In genomic region chr9:54664358-54664757, GRCm38 (mm10) we compare ENCODE assay signal across 28 mouse cellular contexts. TPM values are rescaled to one million over a fixed set of nuclear protein-coding genes. Genes with fewer than 3 reads are reported as not detected.
DNase-seq lines count a peak whose midpoint lies in the region; ATAC-seq and TF ChIP-seq lines count a peak whose summit lies in the region.
"Had no signal": no experiment of that assay in that cellular context is flagged by ENCODE, and none has a peak within 500 bp of the region (broad histone marks: within the 10 kb centered on the region; RNA-seq: fewer than 3 reads in every experiment).

No protein-coding gene starts in this region.

- H3K9ac ChIP-seq in forebrain, postnatal 0 days: no peak overlapping the region
- no peak overlapping the region for H3K9ac ChIP-seq in forebrain, embryonic 12.5 days
- H3K9ac ChIP-seq in lung, postnatal 0 days (replicated peaks; ENCODE audit: low read depth): no peak overlapping the region
- H3K9ac ChIP-seq in MEL (ENCODE audit: control insufficient read depth, low read depth, low read length, poor library complexity, severe bottlenecking): peak overlapping the region; percentile 38; the same call in 1 of the 2 replicates
- H3K9ac ChIP-seq: embryonic facial prominence, embryonic 13.5 days; heart, embryonic 15.5 days; hindbrain, embryonic 15.5 days; kidney, embryonic 15.5 days; limb, embryonic 13.5 days had no signal

- no peak for TF ChIP-seq CTCF in forebrain, postnatal 0 days (IDR thresholded peaks at IDR 0.05; ENCODE audit: low read depth)
- no peak for TF ChIP-seq CTCF in lung, postnatal 0 days (IDR thresholded peaks at IDR 0.05)
- TF ChIP-seq CTCF in MEL (IDR thresholded peaks at IDR 0.05 in 2 of 3, conservative IDR thresholded peaks at IDR 0.05 in 1 of 3; ENCODE audit: control insufficient read depth in 1 of 3, insufficient read depth in 1 of 3, low read depth in 2 of 3, low read length in 3 of 3, poor library complexity in 1 of 3, severe bottlenecking in 1 of 3): no peak

- TF ChIP-seq EP300 in lung, postnatal 0 days (IDR thresholded peaks at IDR 0.05): no peak
- no peak for TF ChIP-seq EP300 in MEL (IDR thresholded peaks at IDR 0.05; ENCODE audit: low read depth in 1 of 2, low read length in 2 of 2)

- intact Hi-C loops in heart, postnatal 25 days (cut with DNase I): no loop called here

- DNase-seq in forebrain, postnatal 0 days: peak; percentile 13
- peak; percentile 14 for DNase-seq in lung, postnatal 10 days
- no peak for DNase-seq in lung, postnatal 0 days (ENCODE audit: low spot score)
- DNase-seq in MEL (ENCODE audit: low read depth, low spot score): peak; percentile 58
- peak; percentile 27 for DNase-seq in layer of hippocampus, adult 9-11 months
- no peak for DNase-seq in adrenal gland, postnatal 25 days
- DNase-seq in heart, postnatal 25 days (ENCODE audit: low spot score): no peak
- DNase-seq: cerebellum, adult 8-10 months; gastrocnemius, postnatal 14 days; heart, adult 11 months; kidney, adult 18-20 months; kidney, postnatal 25 days; lung, postnatal 14 days; midbrain, embryonic 14.5 days; spleen, adult 18-20 months; thymus, postnatal 4 days had no signal

- H3K9me3 ChIP-seq in forebrain, postnatal 0 days (ENCODE audit: low read length): no peaks in the 10 kb centered on the region
- H3K9me3 ChIP-seq in forebrain, embryonic 12.5 days: 0 out of 2 replicates have a peak, but pooled peaks cover 4% of the 10 kb centered on the region
- no peaks in the 10 kb centered on the region for H3K9me3 ChIP-seq in lung, postnatal 0 days (ENCODE audit: low read length)
- H3K9me3 ChIP-seq in MEL (replicated peaks; ENCODE audit: insufficient read depth, low read length): no peaks in the 10 kb centered on the region
- H3K9me3 ChIP-seq: embryonic facial prominence, embryonic 13.5 days; forebrain, embryonic 10.5 days; heart, embryonic 10.5 days; heart, embryonic 15.5 days; hindbrain, embryonic 15.5 days; kidney, embryonic 15.5 days had no signal

- no peak for TF ChIP-seq POLR2A in MEL (IDR thresholded peaks at IDR 0.05; ENCODE audit: control insufficient read depth in 1 of 2, insufficient read depth in 1 of 2, low read depth in 1 of 2, low read length in 2 of 2, poor library complexity in 1 of 2)

- no peak overlapping the region for H3K4me3 ChIP-seq in forebrain, postnatal 0 days (ENCODE audit: low read depth, low read length)
- H3K4me3 ChIP-seq in forebrain, embryonic 12.5 days (replicated peaks): no peak overlapping the region
- H3K4me3 ChIP-seq in lung, postnatal 0 days (ENCODE audit: low read depth, low read length): no peak overlapping the region
- peak overlapping the region; percentile 35 to 51; a peak in 3 of 4 replicates for H3K4me3 ChIP-seq in MEL (ENCODE audit: control insufficient read depth in 1 of 2, insufficient read depth in 1 of 2, low read depth in 2 of 2, low read length in 2 of 2)
- H3K4me3 ChIP-seq: embryonic facial prominence, embryonic 13.5 days; forebrain, embryonic 10.5 days; heart, embryonic 10.5 days; heart, embryonic 15.5 days; hindbrain, embryonic 15.5 days; kidney, embryonic 15.5 days; limb, embryonic 13.5 days had no signal

- no peak overlapping the region for H3K27ac ChIP-seq in forebrain, postnatal 0 days (ENCODE audit: low read depth, low read length)
- H3K27ac ChIP-seq in forebrain, embryonic 12.5 days: no peak overlapping the region
- H3K27ac ChIP-seq in lung, postnatal 0 days (ENCODE audit: low read length): no peak overlapping the region
- no peak overlapping the region for H3K27ac ChIP-seq in MEL (ENCODE audit: control insufficient read depth, low read depth, low read length)
- H3K27ac ChIP-seq: embryonic facial prominence, embryonic 13.5 days; forebrain, embryonic 10.5 days; heart, embryonic 10.5 days; heart, embryonic 15.5 days; hindbrain, embryonic 15.5 days; kidney, embryonic 15.5 days; limb, embryonic 13.5 days had no signal

- H3K4me1 ChIP-seq in forebrain, postnatal 0 days (ENCODE audit: insufficient read depth): peaks cover 10% of the 10 kb centered on the region; the same call in 1 of the 2 replicates
- peaks cover 19% of the 10 kb centered on the region for H3K4me1 ChIP-seq in forebrain, embryonic 12.5 days
- no peaks in the 10 kb centered on the region for H3K4me1 ChIP-seq in lung, postnatal 0 days (ENCODE audit: insufficient read depth, low read depth, low read length)
- peaks cover 6 to 8% of the 10 kb centered on the region in 2 experiments; a peak in 2 of 4 replicates for H3K4me1 ChIP-seq in MEL (ENCODE audit: control insufficient read depth in 1 of 2, insufficient read depth in 2 of 2, low read length in 2 of 2)
- H3K4me1 ChIP-seq: heart, embryonic 15.5 days had no signal

- no peaks in the 10 kb centered on the region for H3K36me3 ChIP-seq in forebrain, postnatal 0 days (ENCODE audit: insufficient read depth)
- no peaks in the 10 kb centered on the region for H3K36me3 ChIP-seq in forebrain, embryonic 12.5 days (replicated peaks)
- no peaks in the 10 kb centered on the region for H3K36me3 ChIP-seq in lung, postnatal 0 days (ENCODE audit: insufficient read depth, low read length)
- H3K36me3 ChIP-seq in MEL (ENCODE audit: control insufficient read depth in 1 of 2, insufficient read depth in 2 of 2, low read length in 2 of 2): peaks cover 0 to 7% of the 10 kb centered on the region in 2 experiments; a peak in 2 of 4 replicates
- H3K36me3 ChIP-seq: embryonic facial prominence, embryonic 13.5 days; forebrain, embryonic 10.5 days; heart, embryonic 10.5 days; heart, embryonic 15.5 days; hindbrain, embryonic 15.5 days; kidney, embryonic 15.5 days; limb, embryonic 13.5 days had no signal

- H3K27me3 ChIP-seq in forebrain, postnatal 0 days (ENCODE audit: insufficient read depth, low read length): no peaks in the 10 kb centered on the region
- H3K27me3 ChIP-seq in forebrain, embryonic 12.5 days: no peaks in the 10 kb centered on the region
- no peaks in the 10 kb centered on the region for H3K27me3 ChIP-seq in lung, postnatal 0 days (replicated peaks; ENCODE audit: insufficient read depth, low read length)
- no peaks in the 10 kb centered on the region for H3K27me3 ChIP-seq in MEL (ENCODE audit: control insufficient read depth in 1 of 2, insufficient read depth in 2 of 2, low read length in 2 of 2)
- H3K27me3 ChIP-seq: embryonic facial prominence, embryonic 13.5 days; heart, embryonic 15.5 days; hindbrain, embryonic 15.5 days; kidney, embryonic 15.5 days; limb, embryonic 13.5 days had no signal

- no peaks in the 10 kb centered on the region for H3K79me2 ChIP-seq in MEL (ENCODE audit: control insufficient read depth, insufficient read depth, low read length, poor library complexity)

- no peak for ATAC-seq in forebrain, postnatal 0 days
- ATAC-seq in forebrain, embryonic 12.5 days (ENCODE audit: low FRiP score): no peak
- no peak for ATAC-seq in lung, postnatal 0 days
- ATAC-seq: forebrain, embryonic 16.5 days had no signal

- TF ChIP-seq RAD21 in MEL (IDR thresholded peaks at IDR 0.05; ENCODE audit: low read depth, low read length): no peak

- WGBS in forebrain, postnatal 0 days: 64% methylated on average over 9 of the region's 9 CpGs
- 79% methylated on average over 9 of the region's 9 CpGs for WGBS in forebrain, embryonic 12.5 days
- WGBS in lung, postnatal 0 days: 66% methylated on average over 9 of the region's 9 CpGs

- H3K4me2 ChIP-seq in forebrain, postnatal 0 days (ENCODE audit: low read depth): no peak overlapping the region
- no peak overlapping the region for H3K4me2 ChIP-seq in forebrain, embryonic 12.5 days
- H3K4me2 ChIP-seq in lung, postnatal 0 days (replicated peaks; ENCODE audit: low read depth, low read length): no peak overlapping the region
- H3K4me2 ChIP-seq: embryonic facial prominence, embryonic 13.5 days; heart, embryonic 15.5 days; hindbrain, embryonic 15.5 days; kidney, embryonic 15.5 days; limb, embryonic 13.5 days; liver, embryonic 11.5 days had no signal

TF ChIP-seq in MEL, 35 proteins besides CTCF, POLR2A, EP300 and RAD21:
- TF ChIP-seq USF2 (IDR thresholded peaks at IDR 0.05; ENCODE audit: borderline replicate concordance in 1 of 2, insufficient read depth in 1 of 2, low read depth in 1 of 2, low read length in 2 of 2) (no peak), NRF1 (IDR thresholded peaks at IDR 0.05; ENCODE audit: insufficient read depth, low read depth, low read length, poor library complexity, severe bottlenecking) (peak; percentile 87), NELFE (IDR thresholded peaks at IDR 0.05; ENCODE audit: low read depth, low read length) (peak; percentile 21; the same call in 1 of the 2 replicates), JUND (IDR thresholded peaks at IDR 0.05; ENCODE audit: low read depth, low read length) (no peak)

RNA-seq across cellular contexts. Expression of gene Acsbg1, which starts 2.7 kb away (rescaled TPM):
- total RNA-seq in forebrain, postnatal 0 days (2014; rRNA removed): 45.4 and 52.2 TPM in 2 replicates
- polyA plus RNA-seq in forebrain, postnatal 0 days (2015; fragmentation: Nextera tagmentation; extraction: Ambion mirVana): 32.8 and 38.9 TPM in 2 replicates
- polyA plus RNA-seq in forebrain, embryonic 12.5 days (2016; fragmentation: Nextera tagmentation; extraction: Ambion mirVana): 14.9 and 22.6 TPM in 2 replicates
- polyA plus RNA-seq in lung, postnatal 0 days (2015; fragmentation: Nextera tagmentation; extraction: Ambion mirVana): 0.10 and 0.17 TPM in 2 replicates
- total RNA-seq in MEL (2012; rRNA removed): 8.3 and 11.9 TPM in 2 replicates
- 1 to 10 TPM in 1 of 2 experiments, not detected in 1; 8.8 TPM for polyA plus RNA-seq in MEL (2012; ENCODE audit: insufficient read depth in 1 of 2, insufficient read length in 2 of 2, low read depth in 1 of 2, low replicate concordance in 2 of 2, missing spikeins in 1 of 2)
- total RNA-seq in adrenal gland, postnatal 25 days (2021): 86.2 and 108 TPM in 2 replicates
- total RNA-seq in heart, postnatal 25 days (2021): under 1 TPM; 0.10 to 0.28 TPM
- total RNA-seq: common myeloid progenitor, adult 5-6 weeks; hematopoietic stem cell, adult 5-6 weeks had no signal
- polyA plus RNA-seq: heart, embryonic 15.5 days had no signal

RNA-seq across cellular contexts. Expression of gene Dnaja4, which starts 34.3 kb away (rescaled TPM):
- 5.8 and 8.9 TPM in 2 replicates for total RNA-seq in forebrain, postnatal 0 days (2014; rRNA removed)
- polyA plus RNA-seq in forebrain, postnatal 0 days (2015; fragmentation: Nextera tagmentation; extraction: Ambion mirVana): 5.9 and 7.2 TPM in 2 replicates
- 2.8 and 3.1 TPM in 2 replicates for polyA plus RNA-seq in forebrain, embryonic 12.5 days (2016; fragmentation: Nextera tagmentation; extraction: Ambion mirVana)
- polyA plus RNA-seq in lung, postnatal 0 days (2015; fragmentation: Nextera tagmentation; extraction: Ambion mirVana): 15.2 and 17.7 TPM in 2 replicates
- total RNA-seq in MEL (2012; rRNA removed): 7.5 and 10.9 TPM in 2 replicates
- polyA plus RNA-seq in MEL (2012; ENCODE audit: insufficient read depth in 1 of 2, insufficient read length in 2 of 2, low read depth in 1 of 2, low replicate concordance in 2 of 2, missing spikeins in 1 of 2): 10 to 100 TPM in 1 of 2 experiments, not detected in 1; 13.0 TPM
- 16.7 and 23.1 TPM in 2 replicates for total RNA-seq in adrenal gland, postnatal 25 days (2021)
- 10 to 100 TPM; 69.1 to 78.4 TPM for total RNA-seq in heart, postnatal 25 days (2021)

Comparison
In these comparisons a context has a peak if more than half of its experiments do, and no peak if none do; other contexts are left out.
1. DNase-seq: peak in forebrain, postnatal 0 days (single experiment), lung, postnatal 10 days (single experiment), MEL (single experiment) and layer of hippocampus, adult 9-11 months (single experiment); none in lung, postnatal 0 days (single experiment), adrenal gland, postnatal 25 days (single experiment) and heart, postnatal 25 days (single experiment).
2. H3K4me3 ChIP-seq: peak in MEL (2 of 2); none in forebrain, postnatal 0 days (single experiment), forebrain, embryonic 12.5 days (single experiment) and lung, postnatal 0 days (single experiment).